Mouse (Mus musculus) G1E-ER4 (cell line): ENCODE results near the gene Rbm8a. TPM values are rescaled to one million over a fixed set of nuclear protein-coding genes. Genes with fewer than 3 reads are reported as not detected.

Source experiments
- GATA1 ChIP-seq: IDR thresholded peaks from one replicate; pipeline ENCODE4 v1.8.0; 2012; ENCODE audit warnings: low read length, inconsistent platforms
- polyA plus RNA-seq: library from polyadenylated mRNA; stranded (reverse); fragments of >175 nt; gene quantifications from 2 replicates; pipeline ENCODE4 v1.2.3, GENCODE M21; 2012

The Rbm8a gene
- polyA plus RNA-seq, 1 experiment = 51.9 TPM

GRCm38 (mm10) chr3:96645018-96645649 lies 15.4 kb downstream of the Rbm8a start, which contains the start of gene Itga10:
Gene Itga10 (plus strand): TSS chr3:96645584.
- TF ChIP-seq GATA1 = no peak

DNA sequence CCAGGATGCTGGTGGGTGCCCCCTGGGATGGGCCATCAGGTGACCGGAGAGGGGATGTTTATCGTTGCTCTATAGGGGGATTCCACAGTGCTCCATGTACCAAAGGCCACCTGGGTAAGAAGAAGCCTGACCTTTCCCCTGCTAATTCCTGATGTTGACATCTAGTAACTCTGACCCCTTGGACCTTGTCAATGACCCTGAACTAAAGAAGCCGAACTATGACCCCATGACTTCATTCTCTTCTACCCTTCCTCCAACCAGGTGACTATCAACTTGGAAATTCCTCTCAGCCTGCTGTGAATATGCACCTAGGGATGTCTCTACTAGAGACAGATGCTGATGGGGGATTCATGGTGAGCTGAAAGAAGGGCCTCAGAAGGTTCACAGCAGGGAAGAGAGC lies 17.6 kb downstream of the Rbm8a start:
- no peak for TF ChIP-seq GATA1

DNA sequence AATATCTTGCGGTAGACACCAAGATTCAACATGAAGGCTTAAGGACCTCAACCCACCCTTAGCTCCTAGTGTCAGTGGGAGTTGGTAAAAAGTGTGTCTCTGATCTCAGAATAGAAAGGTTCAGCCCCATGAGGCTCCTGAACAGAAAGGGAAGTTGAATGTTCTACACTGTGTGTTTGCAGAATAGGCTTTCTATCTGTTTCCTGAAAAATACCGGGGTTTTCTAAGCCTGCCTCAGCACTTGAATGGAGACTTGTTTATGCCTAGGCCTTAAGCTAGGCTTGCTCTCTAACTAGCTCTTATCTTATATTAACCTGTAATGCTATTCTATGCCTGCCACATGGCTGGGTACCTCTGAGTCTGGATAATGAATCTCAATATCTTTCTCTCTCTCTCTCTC lies 31.2 kb downstream of the Rbm8a start:
- no peak for TF ChIP-seq GATA1

DNA sequence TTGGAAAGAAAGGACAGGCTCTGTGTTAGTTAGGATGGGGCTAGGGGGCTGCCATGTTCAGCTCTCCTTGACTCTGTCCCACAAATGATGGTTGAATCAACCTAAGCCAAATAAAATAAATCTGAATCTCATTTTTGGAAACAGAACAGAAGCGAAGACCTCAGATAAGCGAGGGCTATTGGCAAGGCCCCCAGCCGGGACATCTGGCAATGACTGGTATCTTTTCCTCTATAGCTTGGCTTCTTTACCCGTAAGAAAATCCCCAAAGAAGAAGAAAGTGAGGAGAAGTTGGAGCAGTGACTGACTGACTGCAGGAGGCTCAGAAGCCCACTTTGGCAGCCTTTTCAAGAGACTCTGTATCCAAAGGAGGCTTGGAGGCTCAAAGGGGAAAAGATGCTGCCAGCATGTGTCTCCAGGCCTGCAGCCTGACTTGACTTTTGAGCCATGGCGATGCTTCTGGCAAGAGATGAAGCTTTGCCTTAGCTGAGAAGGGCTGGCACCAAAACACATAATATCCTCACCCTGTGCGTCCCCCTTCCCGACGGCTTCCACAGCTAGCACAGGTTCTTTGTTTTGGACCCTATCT lies 33.1 kb downstream of the Rbm8a start:
- no peak for TF ChIP-seq GATA1

GRCm38 (mm10) chr3:96663432-96664239 lies 33.9 kb downstream of the Rbm8a start:
- TF ChIP-seq GATA1 = no peak

GRCm38 (mm10) chr3:96666916-96667315 lies 37.2 kb downstream of the Rbm8a start:
- TF ChIP-seq GATA1 = no peak

DNA sequence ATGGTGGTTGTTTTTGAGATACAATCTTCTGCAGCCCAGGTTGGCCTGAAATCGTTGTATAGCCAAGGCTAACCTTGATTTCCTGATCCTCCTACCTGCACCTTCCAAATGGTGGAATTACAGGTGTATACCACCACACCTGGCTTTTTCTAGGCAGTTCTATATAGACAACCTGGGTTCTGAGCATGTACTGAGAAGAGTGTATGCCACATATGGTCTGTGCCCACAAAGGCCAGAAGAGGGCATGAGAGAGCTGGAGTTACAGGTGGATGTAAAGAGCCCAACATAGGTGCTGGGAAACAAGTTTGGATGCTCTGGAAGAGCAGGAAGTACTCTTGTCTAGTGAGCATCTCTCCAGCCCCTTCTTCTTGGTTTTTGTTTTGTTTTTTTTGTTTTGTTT lies 37.6 kb downstream of the Rbm8a start:
- no peak for TF ChIP-seq GATA1

DNA sequence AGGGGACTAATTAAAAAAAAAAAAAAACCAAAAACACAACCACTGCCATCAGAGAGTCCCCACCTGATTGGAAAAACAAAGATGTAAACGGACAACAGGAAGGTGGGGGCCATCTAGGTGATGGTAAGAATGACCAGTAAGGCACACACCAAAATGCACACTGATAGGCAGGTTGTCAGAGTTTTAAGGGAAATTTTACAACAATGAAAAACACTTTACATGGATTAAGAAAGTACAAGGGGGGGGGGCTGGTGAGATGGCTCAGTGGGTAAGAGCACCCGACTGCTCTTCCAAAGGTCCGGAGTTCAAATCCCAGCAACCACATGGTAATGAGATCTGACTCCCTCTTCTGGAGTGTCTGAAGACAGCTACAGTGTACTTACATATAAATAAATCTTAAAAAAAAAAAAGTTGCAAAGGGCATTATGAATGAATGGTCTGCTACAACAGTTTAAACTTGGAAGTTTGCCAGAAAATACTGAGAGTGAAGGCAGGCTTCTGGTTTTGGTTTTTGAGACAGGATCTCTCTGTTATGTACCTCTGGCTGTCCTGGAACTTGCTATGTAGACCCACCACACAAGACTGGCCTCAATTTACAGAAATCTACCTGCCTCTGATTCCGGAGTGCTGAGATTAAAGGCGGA lies 38.8 kb downstream of the Rbm8a start:
- no peak for TF ChIP-seq GATA1

- TF ChIP-seq GATA1 = no peak
Observed at GRCm38 (mm10) chr3:96669727-96670468, 40.2 kb downstream of the Rbm8a start, which contains the start of gene Ankrd35. Gene Ankrd35 (plus strand): TSS chr3:96670131.

DNA sequence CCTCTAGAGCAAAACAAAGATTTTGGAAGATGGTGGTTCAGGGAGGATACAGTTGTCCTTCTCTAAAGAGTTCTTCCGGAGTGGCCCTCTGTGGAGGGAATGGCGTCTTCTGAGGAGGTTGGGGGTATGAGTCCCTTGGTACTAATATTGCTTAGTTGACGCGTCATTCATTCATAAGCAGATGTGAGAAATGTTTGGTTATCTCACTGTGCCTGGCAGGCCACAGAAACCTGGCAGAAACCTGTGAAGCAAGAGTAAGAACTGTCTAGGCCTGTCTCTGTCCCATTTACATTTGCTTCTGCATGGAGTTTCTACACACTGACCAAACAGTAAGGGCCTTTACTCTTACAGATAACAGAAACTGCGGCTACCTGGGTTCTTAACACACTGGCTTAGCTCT lies 41.8 kb downstream of the Rbm8a start:
- TF ChIP-seq GATA1 = no peak

- TF ChIP-seq GATA1 = no peak
Observed at GRCm38 (mm10) chr3:96673514-96673913, 43.8 kb downstream of the Rbm8a start.

DNA sequence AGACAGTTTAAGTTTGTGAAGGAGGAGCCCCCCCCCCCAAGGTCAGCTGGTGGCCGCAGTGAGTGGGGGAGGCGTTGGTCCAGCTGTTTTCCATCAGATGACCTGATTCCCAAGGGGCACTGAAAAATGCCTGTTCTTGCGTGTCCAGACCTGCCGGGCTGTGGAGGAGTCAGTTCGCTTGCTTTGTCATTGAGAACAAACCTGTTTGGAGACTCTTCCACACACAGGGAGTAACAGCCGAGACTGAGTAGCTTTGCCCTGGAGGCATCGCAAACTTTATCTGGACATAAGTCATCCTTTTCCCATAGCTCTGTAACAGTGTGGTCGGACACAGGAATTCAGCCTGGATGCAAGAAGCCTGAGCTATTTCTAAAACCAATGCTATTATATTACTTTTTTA lies 44.7 kb downstream of the Rbm8a start:
- no peak for TF ChIP-seq GATA1

GRCm38 (mm10) chr3:96675171-96675570 lies 45.4 kb downstream of the Rbm8a start:
- no peak for TF ChIP-seq GATA1

GRCm38 (mm10) chr3:96675690-96676089 lies 46.0 kb downstream of the Rbm8a start:
- no peak for TF ChIP-seq GATA1

DNA sequence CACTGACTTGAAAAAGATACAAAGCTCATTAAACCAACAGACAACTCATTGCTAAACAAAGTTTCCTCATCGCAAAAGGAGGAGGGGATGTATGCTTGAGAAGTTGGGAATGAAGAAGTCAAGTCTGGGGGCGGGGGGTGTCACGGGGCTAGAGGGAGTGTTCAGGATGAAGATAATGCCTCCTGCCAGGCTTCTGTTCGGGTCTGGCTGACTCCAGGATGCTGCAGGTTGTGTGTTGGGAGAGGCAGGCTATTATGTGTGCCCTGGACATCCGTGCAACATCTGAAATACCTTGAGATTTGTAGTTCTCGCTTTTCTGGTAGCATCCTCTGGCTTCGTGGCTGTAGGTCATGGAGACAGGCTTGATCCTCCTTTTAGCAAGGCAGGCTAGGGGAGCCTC lies 48.7 kb downstream of the Rbm8a start:
- TF ChIP-seq GATA1 = no peak
